ENCODE assay signal across 17 mouse cellular contexts in genomic region chr13:52605006-52605405, GRCm38 (mm10).
"Had no signal": no experiment of that assay in that cellular context is flagged by ENCODE, and none has a peak within 500 bp of the region (broad histone marks: within the 10 kb centered on the region; RNA-seq: fewer than 3 reads in every experiment).

No protein-coding gene starts in this region.

- H3K4me3 ChIP-seq: neural tube, embryonic 12.5 days; neural tube, embryonic 13.5 days; neural tube, embryonic 15.5 days; stomach, embryonic 15.5 days had no signal

- H3K9ac ChIP-seq: neural tube, embryonic 12.5 days; neural tube, embryonic 13.5 days; neural tube, embryonic 15.5 days; stomach, embryonic 15.5 days had no signal

- H3K36me3 ChIP-seq: neural tube, embryonic 12.5 days; neural tube, embryonic 13.5 days; neural tube, embryonic 15.5 days; stomach, embryonic 15.5 days had no signal

- H3K4me1 ChIP-seq: neural tube, embryonic 13.5 days; stomach, embryonic 15.5 days had no signal

- H3K4me2 ChIP-seq: neural tube, embryonic 12.5 days; neural tube, embryonic 13.5 days; neural tube, embryonic 15.5 days; stomach, embryonic 15.5 days had no signal

- DNase-seq: retina, postnatal 1 day; right cerebral cortex, adult 18-20 months; right cerebral cortex, postnatal 14 days; right cerebral cortex, postnatal 25 days; right cerebral cortex, postnatal 4 days; spleen, adult 18-20 months; thymus, adult 18-20 months; thymus, adult 2 months; thymus, postnatal 14 days; thymus, postnatal 25 days; thymus, postnatal 36 days; thymus, postnatal 4 days had no signal

- H3K27me3 ChIP-seq: neural tube, embryonic 12.5 days; neural tube, embryonic 13.5 days; neural tube, embryonic 15.5 days; stomach, embryonic 15.5 days had no signal

- H3K27ac ChIP-seq: neural tube, embryonic 12.5 days; neural tube, embryonic 13.5 days; neural tube, embryonic 15.5 days; stomach, embryonic 15.5 days; stomach, postnatal 0 days had no signal

- H3K9me3 ChIP-seq: neural tube, embryonic 12.5 days; neural tube, embryonic 13.5 days; neural tube, embryonic 15.5 days; stomach, embryonic 15.5 days had no signal
